Mouse (Mus musculus) C2C12 (cell line): Measurements from ENCODE around the gene Bloc1s3.

ENCODE experiments used
- CEBPB ChIP-seq: IDR thresholded peaks from one replicate; pipeline ENCODE4 v1.6.1; 2011; ENCODE audit warnings: low read depth, mild to moderate bottlenecking, control low read depth, moderate library complexity
- CTCF ChIP-seq: IDR thresholded peaks from one replicate; pipeline ENCODE4 v1.5.1; 2011; ENCODE audit not compliant: control insufficient read depth, insufficient read depth, insufficient read length
- MYOD1 ChIP-seq: IDR thresholded peaks from one replicate; pipeline ENCODE4 v1.6.1; 2011; ENCODE audit warnings: low read depth; ENCODE audit not compliant: control insufficient read depth, insufficient read length

DNA sequence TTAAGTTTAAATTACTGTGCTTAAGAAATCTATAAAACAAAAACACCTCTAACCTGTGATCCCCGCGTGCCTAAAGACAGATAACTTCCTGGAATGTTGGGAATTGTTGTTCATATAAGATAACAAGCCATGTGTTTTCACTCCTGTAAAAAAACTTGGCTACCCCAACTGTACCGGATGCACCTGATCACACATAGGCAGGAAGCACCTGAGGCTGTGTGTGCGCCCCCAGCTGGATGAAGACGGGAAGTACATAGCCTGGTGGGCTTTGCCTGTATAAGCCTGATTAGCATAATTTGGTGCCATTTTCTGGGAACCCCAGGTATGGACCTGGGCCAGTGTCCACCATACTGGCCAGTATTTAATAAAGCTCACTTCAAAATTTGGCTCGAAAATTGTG, 35.4 kb upstream of the Bloc1s3 start:
- TF ChIP-seq CTCF (no peak), MYOD1 (no peak), CEBPB (no peak)
